Mouse (Mus musculus) left cerebral cortex, postnatal 25 days (tissue): Measurements from ENCODE around the gene Dcst1. TPM values are rescaled to one million over a fixed set of nuclear protein-coding genes. Genes with fewer than 3 reads are reported as not detected.
A peak's percentile ranks its signal among the peaks of the same experiment; 100 is the strongest.

Experiments
- DNase-seq, 2 experiments: peaks; one replicate each; pipeline ENCODE4 v3.0.0; 2022; ENCODE audit warnings: low spot score in 2 of 2, mixed read lengths in 1 of 2
- intact Hi-C: fragments of 180-260 bp; cut with DNase I; formaldehyde crosslinking; loops from one replicate; pipeline ENCODE4 v1.15.1; 2025
- total RNA-seq, 2 experiments: library from RNA; stranded (reverse); gene quantifications; 2 replicates each; pipeline ENCODE4 v1.2.3; 2021

Dcst1 gene
- total RNA-seq, 2 experiments from 2014 or later = not detected

GRCm38 (mm10) chr3:89390111-89390515, 25.1 kb upstream of the Dcst1 start:
- no peak for DNase-seq
- intact Hi-C loops = no loop called here

- intact Hi-C loops = no loop called here
- DNase-seq = peak in 1 of 2 experiments; percentile 50
These were observed 24.1 kb upstream of the Dcst1 start for GRCm38 (mm10) chr3:89388901-89389740.

GRCm38 (mm10) chr3:89388134-89388881, 23.3 kb upstream of the Dcst1 start:
- intact Hi-C loops = no loop called here
- DNase-seq = peak in 1 of 2 experiments; percentile 35

- intact Hi-C loops = no loop called here
- DNase-seq = no peak
These were observed 22.6 kb upstream of the Dcst1 start for GRCm38 (mm10) chr3:89387632-89388031.

DNA sequence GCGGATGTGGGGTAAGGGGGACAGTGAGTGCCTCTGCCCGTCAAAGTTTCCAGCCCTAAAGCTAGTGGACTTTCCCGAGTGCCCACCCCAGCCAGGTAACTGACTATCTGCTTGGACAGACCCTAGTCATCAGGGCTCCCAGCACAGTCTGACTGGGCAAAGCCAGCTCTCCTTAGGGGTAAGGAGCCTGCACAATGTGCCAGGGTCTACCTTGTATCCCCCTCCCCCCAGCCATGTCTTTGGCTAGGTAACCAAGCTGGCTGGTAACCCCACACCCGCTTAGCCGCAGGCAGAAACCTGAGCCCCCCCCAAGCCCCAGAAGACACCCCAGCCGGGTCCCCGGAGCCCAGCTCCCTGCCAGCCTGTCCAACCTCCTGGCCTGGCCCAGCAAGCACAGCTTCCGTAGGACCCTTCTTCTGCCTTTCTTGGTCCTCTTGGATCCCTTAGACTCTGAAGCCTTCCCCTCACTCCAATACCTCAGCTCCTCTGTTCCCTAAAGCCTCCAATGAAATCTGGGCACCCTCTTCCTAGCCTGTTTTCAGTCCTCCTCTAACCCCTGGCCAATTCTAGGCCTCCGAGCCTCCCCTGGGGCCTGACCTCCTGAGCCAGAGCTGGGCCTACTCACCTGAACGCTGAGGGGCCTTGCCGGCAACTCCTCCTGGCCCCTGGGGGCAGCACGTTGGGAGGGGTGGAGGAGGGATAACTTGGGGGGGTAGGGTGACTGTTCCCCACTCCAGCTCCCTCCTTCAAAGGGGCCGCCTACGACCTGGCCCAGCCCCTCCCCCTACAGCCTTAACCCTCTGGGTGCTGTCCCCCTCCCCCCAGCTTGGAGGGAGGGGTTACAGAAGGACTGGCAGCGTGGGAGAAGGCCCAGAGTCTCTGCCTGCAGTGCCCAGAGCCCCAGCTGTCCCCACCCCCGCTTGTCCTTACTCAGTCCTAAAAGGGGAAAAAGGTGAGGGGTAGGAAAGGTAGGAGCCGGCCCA, 21.7 kb upstream of the Dcst1 start:
- intact Hi-C loops = no loop called here
- DNase-seq = no peak

DNA sequence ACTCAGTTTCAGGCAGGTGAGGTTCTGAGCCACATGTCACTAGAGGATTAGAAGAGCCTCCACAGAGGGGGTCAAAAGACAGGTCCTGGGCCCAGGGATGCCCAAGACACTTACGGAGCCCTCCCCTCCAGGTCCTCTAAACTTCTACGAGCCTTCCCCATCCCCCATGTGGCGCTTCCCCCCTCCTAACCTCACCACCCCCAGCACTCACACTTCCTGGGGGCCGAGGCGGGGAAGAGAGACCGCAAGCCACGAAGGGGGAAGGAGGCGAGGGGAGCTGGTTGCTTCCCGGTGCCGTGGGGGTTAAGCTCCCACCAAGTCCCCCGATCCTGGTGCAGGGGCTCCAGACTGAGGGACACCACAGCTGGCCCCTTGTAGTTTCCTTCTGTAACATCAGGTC, 20.4 kb upstream of the Dcst1 start:
- DNase-seq = no peak
- intact Hi-C loops = no loop called here

DNA sequence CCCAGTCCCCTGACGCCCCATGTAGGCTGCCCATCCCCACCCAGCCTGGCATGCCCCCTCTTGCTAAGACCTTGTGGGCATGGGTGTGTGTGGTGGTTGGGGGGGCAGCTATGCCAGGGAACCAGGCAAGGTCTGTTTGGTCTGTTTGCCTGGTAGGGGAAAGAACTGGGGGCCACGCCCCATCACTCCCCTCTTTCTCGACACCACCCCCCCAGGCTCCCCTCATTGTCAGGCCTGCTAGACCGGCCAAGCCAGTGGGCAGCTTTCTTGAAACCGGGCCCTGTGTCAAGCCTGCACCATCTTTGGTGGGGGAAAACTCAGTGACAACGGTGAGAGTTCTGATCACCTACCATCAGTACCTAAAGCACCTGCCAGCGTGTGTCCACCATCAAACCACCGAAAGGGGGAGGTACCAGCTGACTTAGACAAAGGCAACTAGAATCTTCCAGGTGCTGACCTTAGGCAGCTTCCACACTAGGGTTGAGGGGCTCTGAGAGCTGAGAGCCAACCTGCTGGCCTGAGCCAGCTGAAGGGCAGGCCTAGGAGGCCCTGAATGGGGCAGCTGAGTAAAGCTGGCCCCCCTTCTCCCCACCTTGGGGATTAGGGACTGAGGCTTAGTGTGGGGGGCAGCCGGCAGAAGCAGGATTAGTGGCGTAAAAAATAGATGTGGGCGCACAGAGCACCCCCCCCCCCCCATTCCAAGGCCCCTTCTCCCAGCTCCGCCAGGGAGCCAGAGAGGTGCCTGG, 19.5 kb upstream of the Dcst1 start:
- DNase-seq = no peak
- intact Hi-C loops = no loop called here

DNA sequence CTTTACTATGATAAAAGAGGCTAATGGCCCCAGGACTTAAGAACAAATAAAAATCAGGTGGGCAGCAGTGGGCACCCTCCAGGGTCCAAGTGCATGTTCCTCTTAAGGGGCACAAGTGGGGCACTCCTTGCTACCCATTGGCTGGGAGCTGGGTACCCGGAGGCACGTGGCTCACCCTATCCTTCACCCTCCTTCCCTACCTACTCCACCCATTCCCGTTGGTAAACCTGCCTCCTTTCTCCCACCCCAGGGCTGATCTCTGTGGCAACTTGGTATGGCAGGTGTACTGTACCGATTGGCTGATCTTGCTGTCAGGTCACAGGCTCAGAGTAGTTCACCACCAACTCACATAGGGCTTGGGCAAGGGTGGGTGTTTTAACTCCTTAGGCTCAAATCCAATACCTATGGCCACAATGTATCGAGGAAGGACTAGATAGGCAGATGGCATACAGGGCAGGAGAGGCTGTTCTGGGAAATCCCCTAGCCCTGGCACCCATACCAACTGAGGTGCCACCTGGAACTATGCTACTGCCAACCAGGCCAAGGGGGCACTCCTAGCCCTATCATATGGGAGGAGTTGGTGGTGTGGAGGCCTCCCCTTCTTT, 18.7 kb upstream of the Dcst1 start:
- intact Hi-C loops = no loop called here
- DNase-seq = no peak

GRCm38 (mm10) chr3:89382950-89383349, 17.9 kb upstream of the Dcst1 start:
- intact Hi-C loops = no loop called here
- DNase-seq = no peak

DNA sequence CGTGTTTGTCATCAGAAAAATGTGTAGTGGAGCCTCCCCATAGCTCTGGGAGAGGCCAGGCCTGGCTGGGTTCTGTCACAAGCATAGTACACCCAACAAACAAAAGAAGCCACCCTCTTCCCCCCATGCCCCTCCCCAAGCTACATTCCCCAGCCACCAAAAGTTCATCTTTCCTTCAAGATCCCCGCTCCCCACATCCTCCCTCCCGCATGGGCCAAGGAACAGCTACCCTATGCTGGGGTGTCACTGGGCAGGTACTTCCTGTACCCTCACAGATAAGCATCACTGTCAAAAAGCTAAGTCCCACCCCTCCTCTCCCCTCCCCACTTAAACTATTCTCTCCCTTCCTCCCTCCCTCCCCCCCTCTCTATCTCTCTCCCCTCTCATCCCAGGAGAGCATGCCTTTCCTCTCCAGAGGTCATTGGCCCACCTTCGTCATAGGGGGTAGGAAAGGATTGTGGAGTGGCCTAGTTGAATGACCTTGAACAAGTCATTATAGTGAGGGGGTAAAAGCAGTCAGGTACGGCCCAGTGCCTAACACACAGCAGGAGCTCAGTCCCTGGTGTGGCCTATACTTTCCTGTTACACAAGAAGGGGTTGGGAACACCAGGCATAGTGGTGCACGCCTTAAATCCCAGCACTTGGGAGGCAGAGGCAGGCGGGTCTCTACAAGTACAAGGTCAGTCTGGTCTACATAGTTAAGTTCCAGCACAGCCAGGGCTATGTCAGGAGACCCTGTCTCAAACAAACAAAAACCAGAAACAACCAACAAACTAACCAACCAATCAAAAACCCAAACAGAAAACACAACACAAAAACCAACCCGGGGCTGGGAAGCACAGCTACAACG, 17.2 kb upstream of the Dcst1 start:
- no peak for DNase-seq
- intact Hi-C loops = no loop called here

DNA sequence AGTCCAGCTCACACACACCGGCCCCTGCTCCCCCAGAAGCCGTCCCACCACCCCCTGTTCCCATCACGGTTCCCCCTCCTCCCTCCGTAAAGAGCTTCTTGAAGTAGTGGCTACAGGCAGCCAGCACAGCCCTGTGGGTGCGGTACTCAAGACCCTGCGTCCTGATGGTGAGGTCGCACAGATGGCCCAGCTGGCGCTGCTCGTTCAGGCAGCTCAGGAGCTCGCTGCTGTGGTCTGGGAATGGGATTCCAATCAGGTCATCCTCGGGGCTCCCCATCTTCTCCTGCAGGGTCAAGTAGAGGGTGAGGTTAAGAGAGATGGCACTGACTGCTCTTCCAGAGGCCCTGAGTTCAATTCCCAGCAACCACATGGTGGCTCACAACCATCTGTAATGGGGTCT, 16.2 kb upstream of the Dcst1 start:
- DNase-seq = no peak
- intact Hi-C loops = no loop called here

- intact Hi-C loops = no loop called here
- no peak for DNase-seq
These were observed 15.7 kb upstream of the Dcst1 start for GRCm38 (mm10) chr3:89380711-89381110.

DNA sequence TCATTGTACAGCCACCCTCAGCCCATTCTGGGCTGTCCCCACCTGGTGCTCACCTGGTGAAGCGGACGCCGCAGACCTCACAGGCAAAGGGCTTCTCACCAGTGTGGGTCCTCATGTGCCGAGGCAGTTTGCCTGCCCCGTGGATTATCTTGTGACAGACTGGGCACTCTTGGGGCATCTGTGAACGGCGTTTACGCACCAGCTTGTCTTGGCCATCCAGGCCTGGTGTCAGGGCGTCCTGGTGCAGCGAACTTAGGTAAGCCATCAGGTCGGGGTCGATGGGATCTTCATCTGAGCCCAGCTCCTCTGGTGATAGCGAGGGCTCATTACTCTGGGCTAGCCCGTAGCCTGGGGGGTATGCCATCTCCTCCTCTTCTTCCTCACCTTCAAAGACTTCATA, 15.2 kb upstream of the Dcst1 start:
- DNase-seq = no peak
- intact Hi-C loops = no loop called here

DNA sequence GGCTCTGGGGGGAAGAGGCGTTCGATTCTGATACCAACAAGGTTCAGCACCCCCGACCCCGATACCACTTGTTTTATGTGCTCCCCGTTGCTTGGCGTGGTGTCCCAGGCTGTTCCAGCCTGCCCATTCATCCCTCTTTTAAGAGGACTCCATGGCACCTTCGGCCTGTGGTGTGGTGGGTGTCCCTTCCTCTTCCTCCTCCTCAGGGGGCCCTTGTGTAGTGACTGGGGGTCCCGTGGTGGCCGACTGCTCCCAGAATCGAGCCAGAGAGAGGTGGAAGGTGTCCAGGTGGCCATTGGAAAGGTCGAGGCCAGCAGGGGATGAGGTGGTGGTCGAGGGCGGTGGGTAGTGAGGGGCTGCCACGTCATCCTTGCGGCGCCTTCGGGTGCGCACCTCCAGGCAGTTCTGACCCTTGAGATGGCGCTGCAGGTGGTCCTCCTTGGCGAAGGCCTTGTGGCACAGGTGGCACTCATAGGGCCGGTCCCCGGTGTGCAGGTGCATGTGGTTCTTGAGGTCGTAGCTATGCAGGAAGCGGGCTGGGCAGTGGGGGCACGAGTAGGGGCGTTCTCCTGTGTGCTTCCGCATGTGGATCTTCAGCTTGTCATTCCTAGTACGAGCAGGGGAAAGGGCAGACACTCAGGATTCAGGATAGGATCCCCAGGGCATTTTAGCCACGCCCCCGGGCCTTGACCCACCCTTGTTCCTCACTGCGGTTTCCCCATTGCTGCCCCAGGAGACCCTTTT, 14.5 kb upstream of the Dcst1 start:
- intact Hi-C loops = loop anchor here (5.0 kb wide), 1 partner anchor 108 kb away; no protein-coding TSS in a partner anchor
- no peak for DNase-seq

GRCm38 (mm10) chr3:89378394-89379067, 13.5 kb upstream of the Dcst1 start:
- intact Hi-C loops = loop anchor here (5.0 kb wide), 1 partner anchor 109 kb away; no protein-coding TSS in a partner anchor
- peak; percentile 60 to 70 for DNase-seq

- intact Hi-C loops = loop anchor here (5.0 kb wide), 1 partner anchor 109 kb away; no protein-coding TSS in a partner anchor
- no peak for DNase-seq
These were observed 12.8 kb upstream of the Dcst1 start for GRCm38 (mm10) chr3:89377831-89378230.
